Mouse (Mus musculus): ENCODE data around the gene Hhat.

Gene Hhat

DNA sequence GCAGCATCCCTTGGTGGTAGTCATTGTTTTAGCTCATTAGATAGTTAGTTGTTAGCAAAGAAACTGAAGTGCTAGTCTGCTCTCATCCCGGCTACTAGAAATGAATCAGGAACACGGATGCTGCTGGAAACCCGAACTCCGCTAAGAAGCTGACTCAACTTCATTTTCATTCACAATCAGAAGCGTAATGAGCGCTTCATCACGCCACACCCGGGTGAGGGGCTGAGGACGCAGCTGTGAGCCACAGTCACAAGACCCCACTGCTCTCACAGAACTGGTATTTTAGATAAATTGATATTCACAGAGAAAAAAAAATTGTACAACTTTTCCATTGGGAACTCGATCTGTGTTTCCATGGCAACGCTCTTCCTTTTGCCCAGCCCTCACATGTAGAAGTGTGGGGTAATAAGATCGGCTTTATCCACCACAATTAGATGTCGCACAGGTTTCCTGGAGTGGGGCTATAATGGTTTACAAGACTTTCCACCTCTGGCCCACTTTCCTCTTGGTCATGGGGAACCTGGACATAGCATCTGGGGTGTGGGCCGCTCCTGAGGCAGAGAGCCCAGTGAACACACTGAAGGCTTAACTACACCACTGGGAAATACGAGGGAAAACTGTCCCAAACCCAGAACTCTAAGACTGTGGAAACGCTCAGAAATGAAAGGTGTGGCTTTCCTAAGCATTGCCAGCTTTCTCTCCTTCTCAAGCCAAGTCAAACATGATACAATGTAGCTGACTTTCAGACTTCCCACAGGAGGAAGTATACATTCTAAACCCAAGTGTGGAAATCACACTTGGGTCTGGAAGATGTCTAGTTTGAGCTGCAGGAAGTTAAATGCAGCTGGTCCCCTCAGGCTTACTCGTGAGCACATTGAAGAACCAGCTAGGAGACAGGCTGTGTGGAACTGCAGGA, 14.3 kb upstream of the Hhat start:
- DNase-seq (ENCODE audit: low read depth): no peak

DNA sequence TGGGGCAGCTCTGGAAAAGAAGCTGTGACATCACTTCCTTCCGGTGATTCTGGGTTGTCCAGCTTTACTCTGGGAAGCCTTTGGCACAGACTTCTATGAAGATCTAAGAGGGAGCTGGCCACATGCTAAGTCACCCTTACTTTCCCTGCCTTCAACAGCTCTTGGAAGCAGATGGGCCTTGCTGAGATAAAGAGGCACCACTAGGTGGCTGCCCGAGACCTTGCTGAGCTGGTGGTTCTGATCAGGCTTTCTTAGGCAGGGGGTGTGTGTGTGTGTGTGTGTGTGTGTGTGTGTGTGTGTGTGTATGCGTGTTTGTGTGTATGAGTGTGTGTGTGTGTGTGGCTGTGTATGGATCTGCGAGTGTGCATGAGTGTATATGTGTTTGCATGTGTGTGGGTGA, 13.4 kb upstream of the Hhat start:
- no peak for DNase-seq (ENCODE audit: low read depth)

GRCm38 (mm10) chr1:192781256-192781655, 10.2 kb upstream of the Hhat start:
- DNase-seq (ENCODE audit: low read depth): no peak

- no peak for DNase-seq (ENCODE audit: low read depth)
Observed at GRCm38 (mm10) chr1:192778869-192779514, 8.0 kb upstream of the Hhat start.

GRCm38 (mm10) chr1:192778206-192778605, 7.2 kb upstream of the Hhat start:
- no peak for DNase-seq (ENCODE audit: low read depth)

GRCm38 (mm10) chr1:192770130-192770494, 911 bp downstream of the Hhat start:
- no peak for DNase-seq (ENCODE audit: low read depth)

GRCm38 (mm10) chr1:192765531-192765930, 5.5 kb downstream of the Hhat start:
- DNase-seq (ENCODE audit: low read depth): no peak

DNA sequence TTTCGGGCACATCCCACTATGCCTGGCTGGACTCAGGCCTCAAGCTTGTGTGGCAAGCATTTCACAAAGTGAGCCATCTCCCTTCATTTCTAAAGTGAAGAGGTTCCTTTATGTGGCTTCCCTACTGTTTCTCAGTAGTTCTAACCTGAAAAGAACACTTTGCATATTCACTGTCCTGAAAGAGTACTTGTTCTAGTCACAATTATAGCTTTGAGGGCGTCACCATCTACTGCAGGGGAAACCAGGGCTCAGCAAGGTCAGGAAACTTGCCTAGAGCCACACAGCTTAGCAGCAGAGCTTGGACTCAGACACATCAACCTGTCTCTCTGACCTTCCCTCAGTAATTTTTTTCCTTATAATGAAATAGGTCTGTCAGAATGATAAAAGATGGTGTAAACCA, 6.5 kb downstream of the Hhat start:
- DNase-seq (ENCODE audit: low read depth): no peak

- DNase-seq (ENCODE audit: low read depth): peak; percentile 55
Observed at GRCm38 (mm10) chr1:192762946-192763933, 7.8 kb downstream of the Hhat start.

GRCm38 (mm10) chr1:192756674-192757073, 14.3 kb downstream of the Hhat start:
- no peak for DNase-seq (ENCODE audit: low read depth)

GRCm38 (mm10) chr1:192755685-192756606, 15.1 kb downstream of the Hhat start:
- no peak for DNase-seq (ENCODE audit: low read depth)

GRCm38 (mm10) chr1:192755246-192755645, 15.8 kb downstream of the Hhat start:
- DNase-seq (ENCODE audit: low read depth): no peak

- DNase-seq (ENCODE audit: low read depth): no peak
Observed at GRCm38 (mm10) chr1:192754268-192754667, 16.8 kb downstream of the Hhat start.

- DNase-seq (ENCODE audit: low read depth): peak; percentile 40
Observed at GRCm38 (mm10) chr1:192752659-192753601, 18.1 kb downstream of the Hhat start.

DNA sequence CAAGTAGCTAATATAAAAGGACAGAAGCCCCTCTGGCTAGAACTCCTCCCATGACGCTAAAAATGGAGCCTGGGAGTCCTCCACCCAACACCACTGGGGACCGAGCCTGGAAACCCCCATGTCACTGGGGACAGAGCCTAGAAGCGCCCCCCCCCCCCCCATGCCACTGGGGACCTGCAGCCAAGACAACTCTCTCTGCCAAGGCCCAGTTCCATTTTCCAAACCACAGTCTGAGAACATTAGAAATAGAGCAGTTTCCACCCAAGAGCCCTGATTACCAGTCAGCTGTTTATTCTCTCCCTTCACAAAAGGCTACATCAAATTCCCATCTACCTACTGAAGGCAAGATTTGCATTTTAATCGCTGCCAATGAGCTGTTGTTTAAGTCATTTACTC, 21.0 kb downstream of the Hhat start:
- no peak for DNase-seq (ENCODE audit: low read depth)

DNA sequence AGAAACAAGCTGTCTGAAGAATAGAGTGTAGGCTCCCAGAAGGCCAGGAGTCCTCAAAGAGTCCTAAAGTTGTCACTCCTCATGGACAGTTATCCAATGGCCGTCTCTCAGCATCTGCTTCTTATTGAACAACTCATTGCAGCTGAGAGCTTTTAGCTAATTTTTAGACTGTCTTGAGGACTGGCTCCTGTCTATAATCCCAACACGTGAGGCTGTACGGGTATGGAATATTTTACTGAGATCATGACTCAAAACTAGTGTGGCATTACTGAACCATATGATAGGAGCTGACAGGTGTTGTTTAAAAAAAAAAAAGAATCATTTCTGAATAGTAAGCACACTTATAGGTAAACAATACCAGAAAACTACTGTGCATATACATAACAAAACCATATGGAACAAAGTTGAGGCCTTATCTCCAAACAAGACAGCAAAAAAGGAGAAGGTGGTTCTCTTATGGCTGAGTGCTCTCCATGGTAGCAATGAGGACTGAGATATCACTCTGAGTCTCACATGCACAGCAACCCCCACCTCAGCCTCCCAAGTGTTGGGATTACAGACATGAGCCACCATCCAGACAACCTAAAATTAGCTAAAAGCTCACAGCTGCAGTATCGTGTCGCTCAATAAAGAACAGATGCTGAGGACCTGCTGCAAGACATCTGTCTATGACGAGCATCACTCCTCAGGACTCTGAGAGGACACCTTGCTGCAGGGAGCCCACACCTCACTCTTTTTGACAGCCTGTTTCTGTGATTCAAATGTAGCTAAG, 21.6 kb downstream of the Hhat start:
- DNase-seq (ENCODE audit: low read depth): no peak

- DNase-seq (ENCODE audit: low read depth): no peak
Observed at GRCm38 (mm10) chr1:192746201-192746600, 24.8 kb downstream of the Hhat start.

DNA sequence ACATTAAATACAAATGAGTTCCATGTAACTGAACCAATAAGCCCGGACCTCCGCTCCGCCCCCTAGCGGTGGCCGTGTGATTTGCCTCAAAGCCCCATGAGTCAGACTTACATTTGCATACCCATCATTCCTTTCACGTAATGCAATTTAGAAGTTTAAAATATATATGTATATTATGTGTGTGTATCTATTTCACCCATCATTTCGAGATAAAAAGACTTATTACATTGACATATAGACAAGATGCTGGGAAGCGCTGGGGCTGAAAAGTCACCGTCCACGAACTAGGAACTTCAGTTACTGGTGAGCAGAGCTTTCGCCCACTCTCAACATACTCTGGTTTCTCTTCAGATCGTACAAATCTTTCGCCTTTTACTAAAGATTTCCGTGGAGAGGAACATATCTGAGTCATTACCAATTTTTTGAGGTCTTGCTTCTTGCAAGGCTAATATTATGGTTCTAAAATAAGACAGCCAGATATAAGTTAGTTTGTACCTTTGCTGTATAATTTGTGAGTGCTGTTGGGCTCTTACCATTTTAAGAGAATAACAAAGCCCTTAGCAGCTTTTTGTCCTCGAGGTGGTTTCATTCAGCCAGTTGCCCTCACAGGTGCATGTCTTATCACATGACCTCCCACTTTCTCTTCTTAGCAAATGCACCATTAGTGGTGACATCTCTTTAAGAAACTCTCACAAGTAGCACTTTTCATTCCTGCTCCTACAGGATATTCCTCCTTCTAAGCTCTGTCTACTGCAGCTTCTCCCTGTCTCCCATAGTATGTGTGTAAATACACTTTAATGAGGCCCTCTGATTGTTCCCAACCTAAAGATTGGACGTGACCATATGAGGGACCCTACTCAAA, 25.6 kb downstream of the Hhat start:
- DNase-seq (ENCODE audit: low read depth): peak; percentile 89

Measured in naive thymus-derived CD4-positive, alpha-beta T cell, adult 2 months (primary cell).